Mouse (Mus musculus) heart, embryonic 12.5 days (tissue): ENCODE results near the gene Secisbp2. TPM values are rescaled to one million over a fixed set of nuclear protein-coding genes. Genes with fewer than 3 reads are reported as not detected.

Experiments
- polyA plus RNA-seq: library from polyadenylated mRNA; unstranded; fragments of >200 nt; fragmentation: Nextera tagmentation; extraction: Ambion mirVana; gene quantifications from 2 replicates; pipeline ENCODE4 v1.2.1, GENCODE M21; 2016

Gene Secisbp2
- polyA plus RNA-seq, 1 experiment from 2014 or later: 27.9 TPM

Other genes starting within 250 kb of the Secisbp2 start
- 18.7 and 19.3 TPM in 2 replicates for gene S1pr3, start 243.1 kb upstream of the Secisbp2 start, polyA plus RNA-seq
- 0.26 and 0.32 TPM in 2 replicates for gene Shc3, start 82.3 kb upstream of the Secisbp2 start, polyA plus RNA-seq
- gene Cks2, start 6.5 kb upstream of the Secisbp2 start, polyA plus RNA-seq: 247 and 252 TPM in 2 replicates
- gene Sema4d, start 142.1 kb downstream of the Secisbp2 start, polyA plus RNA-seq: 17.3 and 17.4 TPM in 2 replicates
- 58.9 and 64.4 TPM in 2 replicates for gene Gadd45g, start 195.0 kb downstream of the Secisbp2 start, polyA plus RNA-seq